Mouse (Mus musculus) right cerebral cortex, postnatal 14 days (tissue): ENCODE results near the gene Gm45021.
"Not testable (repeated sequence)": the region's sequence is repeated elsewhere in the genome, so short reads cannot be mapped to it uniquely, and the experiment has no call there.

Experiments
- DNase-seq: peaks from one replicate; pipeline ENCODE4 v3.0.0; 2022

The Gm45021 gene

DNA sequence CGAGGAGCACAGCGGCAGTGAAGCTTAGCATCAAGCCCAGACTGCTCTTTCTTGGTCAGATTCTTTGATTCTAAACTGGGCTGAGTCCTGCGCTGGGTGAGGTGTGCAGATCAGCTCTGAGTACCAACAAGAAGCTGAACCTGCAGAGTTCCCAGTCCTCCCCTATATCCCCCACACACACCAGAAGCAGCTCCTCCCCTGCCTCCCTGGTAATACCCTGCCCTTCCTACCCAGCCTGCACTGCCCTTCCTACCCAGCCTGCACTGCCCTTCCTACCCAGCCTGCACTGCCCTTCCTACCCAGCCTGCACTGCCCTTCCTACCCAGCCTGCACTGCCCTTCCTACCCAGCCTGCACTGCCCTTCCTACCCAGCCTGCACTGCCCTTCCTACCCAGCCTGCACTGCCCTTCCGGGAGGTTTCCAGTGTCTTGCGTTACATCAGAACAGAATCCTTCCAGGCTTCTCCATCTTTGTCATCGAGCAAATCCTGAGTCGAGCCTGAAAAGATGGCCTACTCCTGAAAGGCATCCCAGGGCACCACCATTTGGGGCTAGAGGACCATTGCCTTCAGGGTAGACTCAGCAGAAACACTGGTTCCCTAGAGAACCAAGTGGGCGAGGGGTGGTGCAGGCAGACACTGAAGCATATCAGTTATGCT lies 32.9 kb downstream of the Gm45021 start:
- not testable (repeated sequence) for DNase-seq

- no peak for DNase-seq
Observed at GRCm38 (mm10) chr6:48623460-48623859, 34.0 kb downstream of the Gm45021 start.

DNA sequence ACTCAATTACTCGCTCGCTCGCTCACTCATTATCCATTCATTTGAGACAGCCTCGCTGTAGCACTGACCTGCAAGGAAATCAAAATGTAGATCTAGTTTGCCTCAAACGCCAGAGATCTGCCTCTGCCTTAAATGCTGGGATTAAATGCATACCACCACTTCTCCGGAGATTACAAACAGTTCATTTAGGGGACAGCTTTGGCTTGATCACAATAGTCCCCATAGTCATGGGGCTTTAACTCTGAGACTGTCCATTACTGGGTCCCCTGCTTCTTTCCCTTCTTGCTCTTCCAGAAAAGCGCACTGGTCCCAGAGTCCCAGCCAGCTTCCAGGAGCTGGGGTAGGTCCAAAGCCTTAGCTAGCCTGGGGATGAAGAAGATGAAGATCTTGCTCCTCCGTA lies 37.1 kb downstream of the Gm45021 start, which contains the start of gene AI854703:
Gene AI854703, plus strand, starts transcription at position 301 of the 400 bp plus-strand sequence.
- DNase-seq, result no peak

DNA sequence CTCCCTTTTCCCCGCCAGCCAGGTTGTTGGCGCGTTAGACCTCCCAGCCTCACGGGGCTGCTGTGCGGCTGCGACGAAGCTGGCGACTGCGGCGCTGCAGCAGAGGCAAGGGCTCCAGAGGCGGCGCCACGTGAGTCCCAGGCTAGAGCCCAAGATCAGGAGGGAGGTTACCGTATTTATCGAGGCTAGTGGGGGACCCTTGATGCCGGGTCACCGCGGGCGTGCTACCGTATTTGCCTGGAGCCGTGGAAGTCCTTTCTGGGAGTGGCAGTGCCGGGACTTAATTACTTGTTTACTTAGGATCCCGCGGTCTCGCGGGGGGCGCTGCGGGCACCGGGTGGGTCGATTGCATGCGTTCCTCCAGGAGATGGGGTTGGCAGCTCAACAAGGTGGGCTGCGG lies 37.6 kb downstream of the Gm45021 start:
- DNase-seq, result peak; percentile 67

DNA sequence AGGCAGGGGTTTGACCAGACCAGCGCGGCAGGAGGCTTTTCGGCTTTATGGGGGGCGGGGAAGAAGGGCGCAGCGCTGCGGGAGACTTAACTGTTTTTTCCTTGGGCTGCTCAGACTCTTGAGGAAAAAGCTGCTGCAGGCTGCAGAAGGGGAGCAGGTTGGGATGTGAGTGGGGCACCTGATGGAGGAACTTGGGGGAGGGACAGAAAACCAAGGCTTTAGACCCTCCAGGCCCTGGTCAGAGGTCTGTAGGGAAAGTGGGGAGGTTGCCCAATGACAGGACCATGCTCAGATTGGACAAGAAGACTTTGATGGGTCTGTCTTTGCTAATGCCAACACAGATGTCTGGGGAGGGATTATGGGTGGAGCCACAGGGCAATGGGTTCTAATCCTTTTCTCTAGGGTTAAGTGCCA lies 38.1 kb downstream of the Gm45021 start:
- DNase-seq, result no peak

- DNase-seq, result no peak
Observed at GRCm38 (mm10) chr6:48628377-48628776, 39.0 kb downstream of the Gm45021 start.

GRCm38 (mm10) chr6:48628808-48629660 lies 39.6 kb downstream of the Gm45021 start:
- peak; percentile 54 for DNase-seq

DNA sequence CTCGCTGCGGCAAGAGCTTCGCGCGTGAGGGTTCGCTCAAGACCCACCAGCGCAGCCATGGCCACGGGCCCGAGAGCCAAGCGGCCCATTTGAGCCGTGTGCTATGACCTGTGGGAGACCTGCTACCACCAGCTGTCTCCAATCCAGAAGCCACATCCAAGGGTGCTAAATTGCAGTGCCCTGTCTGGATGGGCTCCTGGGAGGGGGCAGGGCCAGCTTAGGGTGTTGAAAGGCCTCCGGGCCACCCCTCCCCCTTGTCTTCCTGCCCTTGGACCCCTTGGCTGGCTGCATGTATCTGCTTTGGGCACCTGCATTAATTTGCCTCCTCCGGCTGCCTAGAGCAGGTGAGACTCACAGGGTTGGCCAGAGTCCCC lies 40.2 kb downstream of the Gm45021 start:
- no peak for DNase-seq

- DNase-seq, result no peak
Observed at GRCm38 (mm10) chr6:48630831-48631230, 41.4 kb downstream of the Gm45021 start.

DNA sequence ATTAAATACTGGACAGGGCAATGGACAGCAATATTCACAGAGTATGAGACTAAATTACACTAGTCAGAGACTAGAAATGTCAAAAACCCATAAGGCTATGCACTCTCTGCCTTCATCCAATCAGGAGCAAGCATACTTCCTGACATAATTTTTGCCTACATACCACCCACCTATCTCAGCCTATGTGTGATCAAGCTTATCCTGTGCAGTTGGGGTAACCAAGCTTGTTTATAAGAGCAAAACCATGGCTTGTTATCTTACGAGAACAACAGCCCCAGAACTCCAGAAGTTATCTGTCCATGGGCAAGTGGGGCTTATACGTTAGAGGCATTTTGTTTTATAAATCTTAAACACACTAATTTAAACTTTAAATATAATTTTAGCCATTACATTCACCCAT lies 45.7 kb downstream of the Gm45021 start:
- no peak for DNase-seq

GRCm38 (mm10) chr6:48636515-48636914 lies 47.1 kb downstream of the Gm45021 start:
- no peak for DNase-seq

DNA sequence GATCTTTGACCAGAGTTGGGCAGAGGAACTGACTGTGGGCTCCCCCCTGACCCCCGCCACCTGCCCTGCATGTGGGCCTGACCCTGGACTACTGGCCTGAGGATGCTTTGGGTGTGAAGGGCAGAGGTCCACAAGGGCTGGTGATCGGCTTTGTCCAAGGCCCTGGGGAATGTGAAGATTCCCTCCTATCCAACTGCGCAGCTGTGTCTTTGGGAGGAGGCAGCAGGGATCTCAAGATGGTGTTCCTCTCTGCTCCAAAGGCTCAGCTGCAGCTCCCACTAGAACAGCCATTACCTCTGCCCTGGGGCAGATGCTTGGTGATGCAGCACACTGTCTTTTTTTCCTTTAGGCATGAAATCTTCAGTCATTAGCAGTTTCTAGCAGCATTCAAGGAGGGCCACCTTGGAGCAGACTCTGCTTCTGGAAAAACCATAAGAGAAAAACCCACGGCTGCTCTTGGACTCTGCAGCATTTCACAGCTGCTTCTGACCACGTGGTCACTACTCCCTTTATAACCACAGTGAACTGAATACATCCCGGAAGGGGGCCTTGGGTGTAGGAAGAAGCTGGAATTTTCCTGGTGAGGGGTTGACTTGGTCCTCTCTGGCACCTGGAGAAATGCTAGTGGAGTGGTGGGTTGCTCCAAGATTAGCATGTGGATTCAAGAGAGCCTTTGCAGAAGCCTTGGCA lies 48.5 kb downstream of the Gm45021 start:
- no peak for DNase-seq

- DNase-seq, result no peak
Observed at GRCm38 (mm10) chr6:48638553-48638952, 49.1 kb downstream of the Gm45021 start.

DNA sequence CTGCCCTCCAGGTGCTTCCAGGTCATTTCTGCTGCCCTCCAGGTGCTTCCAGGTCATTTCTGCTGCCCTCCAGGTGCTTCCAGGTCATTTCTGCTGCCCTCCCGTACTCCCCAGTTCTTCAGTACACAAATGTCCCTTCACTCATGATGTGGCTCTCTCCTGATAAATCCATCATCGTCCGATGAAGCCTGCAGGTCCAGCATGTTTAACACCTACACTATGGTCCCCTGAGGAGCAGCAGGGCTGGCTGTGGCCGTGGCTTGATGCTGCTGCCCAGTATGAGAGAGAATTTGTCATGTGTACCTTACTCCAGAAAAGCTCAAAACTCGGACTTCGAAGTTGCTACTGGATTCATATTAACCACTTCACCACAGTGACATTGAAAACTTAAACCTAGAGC lies 52.0 kb downstream of the Gm45021 start:
- no peak for DNase-seq

- no peak for DNase-seq
Observed at GRCm38 (mm10) chr6:48642764-48643292, 53.4 kb downstream of the Gm45021 start.

DNA sequence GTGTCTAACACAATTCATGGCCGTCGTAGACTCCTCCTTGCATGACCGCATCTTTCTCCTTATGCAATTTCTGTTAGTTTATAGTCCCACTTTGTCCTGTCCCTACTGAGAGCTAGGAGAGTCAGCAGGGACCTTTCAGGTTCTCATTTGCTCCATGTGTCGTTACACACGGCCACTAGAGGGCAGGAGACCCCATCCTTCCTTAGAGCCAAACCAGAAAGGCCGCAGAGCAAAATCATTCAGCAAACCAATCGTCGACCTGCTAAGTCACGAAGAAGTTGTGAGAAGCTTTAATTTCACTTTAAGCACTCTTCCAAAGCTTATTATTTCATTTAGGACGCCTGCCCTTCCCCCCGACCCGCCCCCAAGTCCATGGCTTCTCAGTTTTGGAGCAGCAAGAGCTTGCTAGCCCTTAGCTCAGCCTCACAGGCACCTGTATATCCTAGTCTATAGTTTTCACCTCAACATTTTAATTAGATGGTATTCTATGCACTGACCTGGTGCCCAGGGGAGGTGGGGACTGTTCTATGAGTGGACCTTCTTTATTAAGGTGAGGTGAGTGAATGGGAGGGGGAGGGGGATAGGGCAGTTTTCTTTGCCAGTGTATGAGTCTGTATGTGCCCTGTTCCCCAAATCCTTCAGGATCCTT lies 56.4 kb downstream of the Gm45021 start:
- DNase-seq, result peak; percentile 76

DNA sequence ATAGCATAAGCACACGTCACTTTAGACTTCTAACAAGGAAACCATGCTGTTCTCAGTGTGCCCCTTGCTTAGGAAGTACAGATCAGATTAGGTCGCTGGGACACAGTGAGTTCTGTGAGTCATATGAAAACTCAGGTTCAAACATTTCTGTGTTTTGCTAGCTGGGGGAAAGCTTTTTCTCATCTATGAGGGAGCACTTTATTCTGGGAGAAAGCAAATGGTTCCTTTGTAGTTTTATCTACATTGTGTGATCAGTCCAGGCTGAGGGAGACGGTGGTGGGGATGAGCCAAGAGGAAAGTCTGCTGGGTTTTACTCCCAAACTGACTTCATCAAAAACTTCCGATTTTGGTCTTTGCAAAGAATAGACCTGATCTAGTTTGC lies 56.9 kb downstream of the Gm45021 start:
- DNase-seq, result no peak

DNA sequence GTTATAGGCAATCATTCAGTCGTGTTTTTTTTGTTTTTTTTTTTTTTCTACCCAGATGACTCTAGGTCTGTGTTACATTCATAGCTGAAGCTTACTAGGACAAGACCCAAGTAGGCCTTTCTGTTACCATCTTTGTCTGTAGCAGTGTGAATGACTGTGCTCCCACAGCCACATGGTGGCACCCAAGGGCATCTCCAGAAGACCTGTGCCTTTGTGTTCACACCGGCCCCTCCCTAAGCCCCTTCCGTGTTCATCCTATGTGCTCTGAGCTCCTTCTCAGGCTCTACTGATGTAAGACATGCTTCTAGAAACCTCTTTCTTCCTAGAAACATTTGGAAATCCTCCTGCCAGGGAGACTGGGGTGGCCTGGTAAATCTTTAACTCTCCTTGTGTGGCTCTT lies 57.6 kb downstream of the Gm45021 start, which contains the start of gene Gimap8:
Gene Gimap8, plus strand, starts transcription at position 240 of the 400 bp plus-strand sequence.
- no peak for DNase-seq

DNA sequence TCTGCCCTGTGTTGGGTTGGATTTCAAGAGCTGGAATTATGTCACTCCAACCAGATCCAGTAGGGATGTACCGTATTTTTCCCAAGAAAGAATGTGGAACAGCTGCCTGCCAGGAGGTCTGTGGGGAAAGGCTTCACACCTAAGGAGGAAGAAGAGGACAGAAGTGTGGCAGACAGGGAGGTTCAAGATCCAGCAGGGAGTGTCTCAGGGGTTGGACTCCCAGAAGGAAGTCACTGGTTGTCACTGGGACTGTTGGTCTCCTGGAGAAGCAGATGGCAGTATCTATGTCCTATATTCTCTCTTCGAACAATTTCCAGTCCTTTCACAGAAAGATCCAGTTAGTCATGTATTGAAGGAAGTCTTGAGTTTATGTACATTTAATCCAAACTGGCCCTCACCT lies 58.2 kb downstream of the Gm45021 start:
- DNase-seq, result no peak

DNA sequence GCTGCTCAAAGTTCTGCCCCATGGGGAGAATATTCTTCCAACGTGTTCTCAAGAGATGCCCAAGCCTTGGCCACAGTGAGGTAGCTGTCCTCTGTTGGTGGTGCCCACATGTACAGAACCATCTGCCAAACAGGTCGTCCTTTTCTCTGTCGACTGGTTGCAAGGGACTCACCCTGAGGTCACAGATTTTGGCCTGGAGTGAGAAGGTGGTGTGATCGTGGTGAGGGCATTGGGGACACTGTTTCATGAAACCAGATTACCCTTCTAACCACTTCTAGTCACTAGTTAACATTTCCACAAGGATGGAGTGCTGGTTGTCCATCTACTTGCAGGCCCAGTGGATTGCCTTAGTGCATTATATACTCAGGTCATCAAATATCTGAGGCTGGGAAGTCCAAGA lies 59.4 kb downstream of the Gm45021 start:
- DNase-seq, result no peak

DNA sequence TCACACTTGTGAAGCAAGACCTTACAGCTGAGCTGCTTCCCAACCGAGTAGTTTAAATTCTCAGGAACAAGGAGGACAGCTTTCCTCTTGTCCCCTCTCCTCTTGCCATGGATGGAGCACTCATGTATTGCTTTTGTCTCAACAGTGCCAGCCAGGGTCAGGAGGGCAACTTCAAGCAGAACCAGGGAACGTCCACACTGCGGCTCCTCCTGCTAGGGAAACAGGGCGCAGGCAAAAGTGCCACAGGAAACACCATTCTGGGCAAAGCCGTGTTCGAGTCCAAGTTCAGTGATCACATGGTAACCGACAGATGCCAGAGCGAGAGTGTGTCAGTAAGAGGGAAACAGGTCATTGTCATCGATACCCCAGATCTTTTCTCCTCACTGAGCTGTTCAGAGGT lies 60.6 kb downstream of the Gm45021 start:
- no peak for DNase-seq

DNA sequence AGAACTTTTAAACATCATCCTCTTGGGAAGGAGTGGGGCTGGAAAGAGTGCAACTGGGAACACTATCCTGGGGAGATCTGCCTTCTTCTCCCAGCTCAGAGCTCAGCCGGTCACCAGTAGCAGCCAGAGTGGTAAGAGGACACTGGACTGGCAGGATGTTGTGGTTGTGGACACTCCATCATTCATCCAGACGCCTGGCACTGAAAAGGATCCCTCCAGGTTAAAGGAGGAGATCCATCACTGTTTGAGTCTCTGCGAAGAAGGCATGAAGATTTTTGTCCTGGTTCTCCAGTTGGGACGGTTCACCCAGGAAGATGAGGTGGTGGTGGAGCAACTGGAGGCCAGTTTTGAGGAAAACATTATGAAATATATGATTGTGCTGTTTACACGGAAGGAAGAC lies 69.3 kb downstream of the Gm45021 start:
- no peak for DNase-seq
